ENCODE assay signal across 9 mouse cellular contexts in genomic region chr7:101374155-101374554, GRCm38 (mm10). TPM values are rescaled to one million over a fixed set of nuclear protein-coding genes. Genes with fewer than 3 reads are reported as not detected.
DNase-seq lines count a peak whose midpoint lies in the region; ATAC-seq and TF ChIP-seq lines count a peak whose summit lies in the region.
"Had no signal": no experiment of that assay in that cellular context is flagged by ENCODE, and none has a peak within 500 bp of the region (broad histone marks: within the 10 kb centered on the region; RNA-seq: fewer than 3 reads in every experiment).

No protein-coding gene starts in this region.

- TF ChIP-seq EP300 in liver, embryonic 14.5 days (IDR thresholded peaks at IDR 0.05; ENCODE audit: low read depth), result no peak

- no peak overlapping the region for H3K4me2 ChIP-seq in liver, embryonic 14.5 days (ENCODE audit: low read depth)
- no peak overlapping the region for H3K4me2 ChIP-seq in liver, embryonic 11.5 days

- TF ChIP-seq CTCF in liver, embryonic 14.5 days (IDR thresholded peaks at IDR 0.05; ENCODE audit: low read depth), result peak; percentile 57

- ATAC-seq in liver, embryonic 14.5 days (ENCODE audit: insufficient read depth), result no peak
- ATAC-seq in liver, embryonic 11.5 days (replicated peaks; ENCODE audit: low FRiP score), result no peak

- H3K4me3 ChIP-seq in liver, embryonic 14.5 days (ENCODE audit: insufficient read depth in 1 of 2, low read depth in 2 of 2, low read length in 2 of 2), result no peak overlapping the region
- no peak overlapping the region for H3K4me3 ChIP-seq in liver, embryonic 11.5 days (ENCODE audit: low read depth, low read length)

- H3K36me3 ChIP-seq in liver, embryonic 14.5 days (replicated peaks; ENCODE audit: control insufficient read depth, insufficient read depth, low read depth), result no peaks in the 10 kb centered on the region
- H3K36me3 ChIP-seq in liver, embryonic 11.5 days (ENCODE audit: control insufficient read depth, insufficient read depth, low read length), result no peaks in the 10 kb centered on the region

- H3K27me3 ChIP-seq in liver, embryonic 14.5 days (ENCODE audit: control insufficient read depth, insufficient read depth, low read length), result no peaks in the 10 kb centered on the region
- no peaks in the 10 kb centered on the region for H3K27me3 ChIP-seq in liver, embryonic 11.5 days (replicated peaks; ENCODE audit: control insufficient read depth, insufficient read depth, low read length)

- DNase-seq in adrenal gland, postnatal 14 days, result peak; percentile 44
- no peak for DNase-seq in adrenal gland, adult 18-20 months (ENCODE audit: low spot score in 2 of 2)
- no peak for DNase-seq in liver, embryonic 14.5 days (ENCODE audit: low read depth in 3 of 3, low spot score in 3 of 3)
- DNase-seq in liver, embryonic 11.5 days (ENCODE audit: low spot score), result no peak
- DNase-seq in embryo, embryonic 10 days (ENCODE audit: low spot score), result peak; percentile 78
- peak; percentile 40 to 62 for DNase-seq in kidney, postnatal 36 days
- DNase-seq in retina, postnatal 7 days (ENCODE audit: low read depth, low spot score), result peak; percentile 73
- no peak for DNase-seq in spleen, adult 12 weeks (ENCODE audit: low spot score)

- H3K9ac ChIP-seq in liver, embryonic 14.5 days (replicated peaks), result no peak overlapping the region
- no peak overlapping the region for H3K9ac ChIP-seq in liver, embryonic 11.5 days (ENCODE audit: low read depth, low read length)

- no peak overlapping the region for H3K27ac ChIP-seq in liver, embryonic 14.5 days
- H3K27ac ChIP-seq in liver, embryonic 11.5 days (ENCODE audit: low read depth, low read length), result no peak overlapping the region

- H3K4me1 ChIP-seq in liver, embryonic 14.5 days (replicated peaks; ENCODE audit: control insufficient read depth in 2 of 2, insufficient read depth in 2 of 2, low read length in 1 of 2), result peaks cover 2 to 15% of the 10 kb centered on the region in 2 experiments; a peak in 3 of 4 replicates
- peaks cover 8% of the 10 kb centered on the region for H3K4me1 ChIP-seq in liver, embryonic 11.5 days (replicated peaks; ENCODE audit: control insufficient read depth, insufficient read depth, low read length)

- H3K9me3 ChIP-seq in liver, embryonic 14.5 days (ENCODE audit: control insufficient read depth, low read length), result no peaks in the 10 kb centered on the region
- H3K9me3 ChIP-seq in liver, embryonic 11.5 days (ENCODE audit: control insufficient read depth, low read length), result no peaks in the 10 kb centered on the region

RNA-seq across cellular contexts. Expression of gene Arap1, which starts 26.3 kb away (rescaled TPM):
- total RNA-seq in adrenal gland, postnatal 14 days (2021), result 39.7 and 55.7 TPM in 2 replicates
- total RNA-seq in adrenal gland, adult 18-20 months (2021), result 10 to 100 TPM; 24.9 to 39.1 TPM
- 13.3 and 13.7 TPM in 2 replicates for polyA plus RNA-seq in liver, embryonic 14.5 days (2012; rRNA removed)
- polyA plus RNA-seq in liver, embryonic 14.5 days (2014; fragmentation: Nextera tagmentation; extraction: Ambion mirVana), result 12.9 and 13.9 TPM in 2 replicates
- 33.8 and 33.9 TPM in 2 replicates for polyA plus RNA-seq in liver, embryonic 11.5 days (2014; fragmentation: Nextera tagmentation; extraction: Ambion mirVana)

RNA-seq across cellular contexts. Expression of gene Gm45837, which starts 36.5 kb away (rescaled TPM):
- not detected in 2 replicates for total RNA-seq in adrenal gland, postnatal 14 days (2021)
- total RNA-seq in adrenal gland, adult 18-20 months (2021), result 1 to 10 TPM in 1 of 2 experiments, not detected in 1; 3.4 TPM
- polyA plus RNA-seq in liver, embryonic 14.5 days (2012; rRNA removed), result not detected in 2 replicates
- 4.3 TPM in 1 of 2 replicates, not detected in the other for polyA plus RNA-seq in liver, embryonic 14.5 days (2014; fragmentation: Nextera tagmentation; extraction: Ambion mirVana)
- 2.1 TPM in 1 of 2 replicates, not detected in the other for polyA plus RNA-seq in liver, embryonic 11.5 days (2014; fragmentation: Nextera tagmentation; extraction: Ambion mirVana)
- polyA plus RNA-seq: C2C12 had no signal

RNA-seq across cellular contexts. Expression of gene Pde2a, which starts 47.3 kb away (rescaled TPM):
- total RNA-seq in adrenal gland, postnatal 14 days (2021), result 132 and 141 TPM in 2 replicates
- total RNA-seq in adrenal gland, adult 18-20 months (2021), result 100 to 1,000 TPM; 157 to 186 TPM
- 3.0 and 3.2 TPM in 2 replicates for polyA plus RNA-seq in liver, embryonic 14.5 days (2012; rRNA removed)
- 2.5 and 6.6 TPM in 2 replicates for polyA plus RNA-seq in liver, embryonic 14.5 days (2014; fragmentation: Nextera tagmentation; extraction: Ambion mirVana)
- polyA plus RNA-seq in liver, embryonic 11.5 days (2014; fragmentation: Nextera tagmentation; extraction: Ambion mirVana), result 14.4 and 15.0 TPM in 2 replicates

RNA-seq across cellular contexts. Expression of gene Stard10, which starts 57.3 kb away (rescaled TPM):
- 20.2 and 77.9 TPM in 2 replicates for total RNA-seq in adrenal gland, postnatal 14 days (2021)
- total RNA-seq in adrenal gland, adult 18-20 months (2021), result 10 to 100 TPM; 38.1 to 90.0 TPM
- polyA plus RNA-seq in liver, embryonic 14.5 days (2012; rRNA removed), result 71.0 and 71.8 TPM in 2 replicates
- polyA plus RNA-seq in liver, embryonic 14.5 days (2014; fragmentation: Nextera tagmentation; extraction: Ambion mirVana), result 98.2 and 102 TPM in 2 replicates
- 86.4 and 93.9 TPM in 2 replicates for polyA plus RNA-seq in liver, embryonic 11.5 days (2014; fragmentation: Nextera tagmentation; extraction: Ambion mirVana)

Comparison
In these comparisons a context has a peak if more than half of its experiments do, and no peak if none do; other contexts are left out.
1. DNase-seq: peak in adrenal gland, postnatal 14 days (single experiment), embryo, embryonic 10 days (single experiment), kidney, postnatal 36 days (2 of 2) and retina, postnatal 7 days (single experiment); none in adrenal gland, adult 18-20 months (0 of 2), liver, embryonic 14.5 days (0 of 3), liver, embryonic 11.5 days (single experiment) and spleen, adult 12 weeks (single experiment).